Mouse (Mus musculus): ENCODE results near the gene Prkar1b.

Prkar1b gene

GRCm38 (mm10) chr5:139146476-139147075 lies 3.2 kb downstream of the Prkar1b start:
- no peak for DNase-seq (ENCODE audit: low read depth)

- DNase-seq (ENCODE audit: low read depth), result no peak
Observed at GRCm38 (mm10) chr5:139145726-139146125, 4.1 kb downstream of the Prkar1b start.

- DNase-seq (ENCODE audit: low read depth), result no peak
Observed at GRCm38 (mm10) chr5:139143890-139144289, 5.9 kb downstream of the Prkar1b start.

- DNase-seq (ENCODE audit: low read depth), result no peak
Observed at GRCm38 (mm10) chr5:139141326-139141725, 8.5 kb downstream of the Prkar1b start.

- DNase-seq (ENCODE audit: low read depth), result no peak
Observed at GRCm38 (mm10) chr5:139140589-139140988, 9.2 kb downstream of the Prkar1b start.

GRCm38 (mm10) chr5:139138926-139139472 lies 10.8 kb downstream of the Prkar1b start:
- DNase-seq (ENCODE audit: low read depth), result no peak

- DNase-seq (ENCODE audit: low read depth), result no peak
Observed at GRCm38 (mm10) chr5:139138261-139138925, 11.4 kb downstream of the Prkar1b start.

GRCm38 (mm10) chr5:139137176-139137575 lies 12.6 kb downstream of the Prkar1b start:
- DNase-seq (ENCODE audit: low read depth), result no peak

- DNase-seq (ENCODE audit: low read depth), result no peak
Observed at GRCm38 (mm10) chr5:139136341-139136740, 13.5 kb downstream of the Prkar1b start.

GRCm38 (mm10) chr5:139134501-139134900 lies 15.3 kb downstream of the Prkar1b start:
- no peak for DNase-seq (ENCODE audit: low read depth)

GRCm38 (mm10) chr5:139130351-139130750 lies 19.4 kb downstream of the Prkar1b start:
- DNase-seq (ENCODE audit: low read depth), result no peak

- peak; percentile 22 for DNase-seq (ENCODE audit: low read depth)
Observed at GRCm38 (mm10) chr5:139129572-139130151, 20.1 kb downstream of the Prkar1b start.

GRCm38 (mm10) chr5:139129078-139129477 lies 20.7 kb downstream of the Prkar1b start:
- DNase-seq (ENCODE audit: low read depth), result no peak

GRCm38 (mm10) chr5:139128476-139129065 lies 21.2 kb downstream of the Prkar1b start:
- DNase-seq (ENCODE audit: low read depth), result no peak

GRCm38 (mm10) chr5:139125717-139126116 lies 24.1 kb downstream of the Prkar1b start:
- DNase-seq (ENCODE audit: low read depth), result no peak

- DNase-seq (ENCODE audit: low read depth), result no peak
Observed at GRCm38 (mm10) chr5:139118961-139119276, 30.9 kb downstream of the Prkar1b start.

- no peak for DNase-seq (ENCODE audit: low read depth)
Observed at GRCm38 (mm10) chr5:139118139-139118960, 31.5 kb downstream of the Prkar1b start.

- DNase-seq (ENCODE audit: low read depth), result no peak
Observed at GRCm38 (mm10) chr5:139115507-139115906, 34.3 kb downstream of the Prkar1b start.

- no peak for DNase-seq (ENCODE audit: low read depth)
Observed at GRCm38 (mm10) chr5:139114876-139115275, 34.9 kb downstream of the Prkar1b start.

- no peak for DNase-seq (ENCODE audit: low read depth)
Observed at GRCm38 (mm10) chr5:139112418-139112817, 37.4 kb downstream of the Prkar1b start.

- no peak for DNase-seq (ENCODE audit: low read depth)
Observed at GRCm38 (mm10) chr5:139111991-139112390, 37.8 kb downstream of the Prkar1b start.

Data from naive thymus-derived CD4-positive, alpha-beta T cell, adult 2 months (primary cell).